Mouse (Mus musculus) testis, adult 2 months (tissue): ENCODE measurements around the gene Nxpe3. TPM values are rescaled to one million over a fixed set of nuclear protein-coding genes. Genes with fewer than 3 reads are reported as not detected.

Experiments used
- H3K27ac ChIP-seq: fragments of 200-500 bp; 2 replicates; pipeline ENCODE4 v1.5.1; 2012; ENCODE audit warnings: low read depth, low read length; ENCODE audit not compliant: control insufficient read depth, insufficient read depth
- H3K27me3 ChIP-seq: fragments of 200-500 bp; 2 replicates; pipeline ENCODE4 v1.6.1; 2012; ENCODE audit warnings: mild to moderate bottlenecking, low read length, moderate library complexity; ENCODE audit not compliant: control insufficient read depth, insufficient read depth
- H3K36me3 ChIP-seq: fragments of 200-500 bp; 2 replicates; pipeline ENCODE4 v1.6.1; 2012; ENCODE audit warnings: mild to moderate bottlenecking, low read length; ENCODE audit not compliant: control insufficient read depth, insufficient read depth
- H3K4me1 ChIP-seq: fragments of 200-500 bp; 2 replicates; pipeline ENCODE4 v1.6.1; 2012; ENCODE audit warnings: low read length; ENCODE audit not compliant: control insufficient read depth, insufficient read depth
- H3K4me3 ChIP-seq: fragments of 200-500 bp; 2 replicates; pipeline ENCODE4 v1.5.1; 2012; ENCODE audit warnings: low read depth, mild to moderate bottlenecking, low read length, moderate library complexity, mixed read lengths; ENCODE audit not compliant: control insufficient read depth
- CTCF ChIP-seq: fragments of 200-500 bp; IDR thresholded peaks from 2 replicates; pipeline ENCODE4 v1.5.1; 2012; ENCODE audit warnings: low read depth, mild to moderate bottlenecking, inconsistent platforms, low read length, moderate library complexity; ENCODE audit not compliant: control insufficient read depth, insufficient read depth, insufficient replicate concordance
- POLR2A ChIP-seq: fragments of 200-500 bp; IDR thresholded peaks from 2 replicates; pipeline ENCODE4 v1.6.1; 2012; ENCODE audit warnings: low read depth, mild to moderate bottlenecking, inconsistent platforms, low read length, moderate library complexity; ENCODE audit not compliant: control insufficient read depth
- polyA plus RNA-seq: library from polyadenylated mRNA; depleted of rRNA; stranded (reverse); fragments of >200 nt; gene quantifications from 2 replicates; pipeline ENCODE4 v1.2.3, GENCODE M21; 2012; rRNA removed

The Nxpe3 gene
- polyA plus RNA-seq, 1 experiment, result 8.8 TPM

GRCm38 (mm10) chr16:55801629-55802028 is 93.5 kb downstream of the Nxpe3 start:
- no peak overlapping the region for H3K27ac ChIP-seq
- no peaks in the 10 kb centered on the region for H3K36me3 ChIP-seq
- TF ChIP-seq CTCF (no peak), POLR2A (no peak)
- no peaks in the 10 kb centered on the region for H3K4me1 ChIP-seq
- no peak overlapping the region for H3K4me3 ChIP-seq
- no peaks in the 10 kb centered on the region for H3K27me3 ChIP-seq

- Histone ChIP-seq H3K27ac (no peak overlapping the region), H3K4me3 (no peak overlapping the region), H3K27me3 (no peaks in the 10 kb centered on the region), H3K36me3 (no peaks in the 10 kb centered on the region), H3K4me1 (no peaks in the 10 kb centered on the region)
- TF ChIP-seq POLR2A (no peak), CTCF (no peak)
Observed at GRCm38 (mm10) chr16:55798845-55799244, 96.2 kb downstream of the Nxpe3 start.

GRCm38 (mm10) chr16:55790326-55790725 is 104.8 kb downstream of the Nxpe3 start:
- H3K4me1 ChIP-seq, result peaks cover 10% of the 10 kb centered on the region
- no peak overlapping the region for H3K4me3 ChIP-seq
- no peak overlapping the region for H3K27ac ChIP-seq
- H3K36me3 ChIP-seq, result no peaks in the 10 kb centered on the region
- TF ChIP-seq CTCF (no peak), POLR2A (no peak)
- no peaks in the 10 kb centered on the region for H3K27me3 ChIP-seq

Other genes with a start within 250 kb of the Nxpe3 start
- gene Nfkbiz, start 56.4 kb downstream of the Nxpe3 start, polyA plus RNA-seq, result 4.5 and 4.6 TPM in 2 replicates
- gene Cep97, start 39.6 kb upstream of the Nxpe3 start, polyA plus RNA-seq, result 2.2 and 3.0 TPM in 2 replicates
- gene Rpl24, start 71.0 kb upstream of the Nxpe3 start, polyA plus RNA-seq, result 200 and 210 TPM in 2 replicates
- gene Zbtb11, start 78.6 kb upstream of the Nxpe3 start, polyA plus RNA-seq, result 5.1 and 5.5 TPM in 2 replicates
- 14.9 and 17.3 TPM in 2 replicates for gene Pcnp, start 134.5 kb upstream of the Nxpe3 start, polyA plus RNA-seq
- 1.3 and 1.9 TPM in 2 replicates for gene Trmt10c, start 142.5 kb upstream of the Nxpe3 start, polyA plus RNA-seq
- gene Senp7, start 153.1 kb upstream of the Nxpe3 start, polyA plus RNA-seq, result 2.4 and 2.7 TPM in 2 replicates